Mouse (Mus musculus): ENCODE measurements at regions not wholly inside any gene's neighbourhood (a gene's known extent, or its start where the extent isn't known, plus 50 kb on each side); places are given as distances from the start of the nearest gene placed in this dataset.

DNA sequence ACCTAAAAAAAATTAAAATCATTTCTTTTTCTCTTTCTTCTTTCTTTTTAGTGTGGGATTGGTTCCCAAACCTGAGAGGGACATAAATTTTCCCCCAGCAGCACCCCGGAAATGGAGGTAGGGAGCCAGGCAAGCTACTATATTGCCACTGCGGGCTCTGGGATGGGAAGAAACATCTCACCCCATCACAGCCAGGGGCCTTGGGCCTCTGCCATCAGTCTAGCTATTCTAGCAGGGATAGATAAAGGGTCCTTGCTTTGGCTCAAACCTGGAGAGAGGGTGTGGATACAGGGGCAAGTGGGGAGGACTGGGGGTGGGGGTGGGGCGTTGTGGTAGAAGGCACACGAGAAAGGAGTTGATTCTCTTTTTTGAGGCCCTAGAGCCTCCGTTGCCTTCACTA is 116.3 kb upstream of the Lhx1 start:
- TF ChIP-seq CTCF (IDR thresholded peaks at IDR 0.05; ENCODE audit: borderline replicate concordance, extremely low read depth, insufficient read depth, insufficient read length) (no peak), POLR2A (IDR thresholded peaks at IDR 0.05; ENCODE audit: borderline replicate concordance, extremely low read depth, insufficient read depth, insufficient read length, poor library complexity, severe bottlenecking) (no peak)

Measured in brain, embryonic 14.5 days (tissue).